Mouse (Mus musculus): ENCODE data around the gene Mrps18c. TPM values are rescaled to one million over a fixed set of nuclear protein-coding genes. Genes with fewer than 3 reads are reported as not detected.
A peak's percentile ranks its signal among the peaks of the same experiment; 100 is the strongest.

Mrps18c gene
- total RNA-seq, 1 experiment, result 72.8 TPM

- Histone ChIP-seq H3K9me3 (ENCODE audit: control insufficient read depth, insufficient read depth, low read depth, low read length) (no peaks in the 10 kb centered on the region), H3K27ac (ENCODE audit: insufficient read depth, low read depth, low read length, poor library complexity, severe bottlenecking) (no peak overlapping the region), H3K36me3 (ENCODE audit: control insufficient read depth, insufficient read depth, low read length, poor library complexity, severe bottlenecking) (peaks cover 3% of the 10 kb centered on the region; the same call in 1 of the 2 replicates), H3K4me3 (ENCODE audit: insufficient read depth in 1 of 2, low read depth in 1 of 2, low read length in 2 of 2, poor library complexity in 1 of 2, severe bottlenecking in 1 of 2) (peak overlapping the region; percentile 86 to 98), H3K9ac (ENCODE audit: insufficient read depth, low read depth, low read length, poor library complexity, severe bottlenecking) (peak overlapping the region; percentile 98), H3K4me1 (ENCODE audit: control insufficient read depth in 2 of 2, insufficient read depth in 2 of 2, low read length in 2 of 2, poor library complexity in 1 of 2) (peaks cover 0 to 5% of the 10 kb centered on the region in 2 experiments; a peak in 1 of 4 replicates)
- no peak for DNase-seq (ENCODE audit: low read depth, low spot score)
- in situ Hi-C loops (cut with MboI; ENCODE audit: low sequenced_read_pairs in 2 of 2, unreplicated experiment in 2 of 2), result loop anchor here (5.0 to 10.0 kb wide), 2 partner anchors 92 to 95 kb away; no protein-coding TSS in a partner anchor
- no peak for TF ChIP-seq ZNF384 (IDR thresholded peaks at IDR 0.05; ENCODE audit: low read depth, low read length)
Measured at GRCm38 (mm10) chr5:100819568-100820480, 21.4 kb downstream of the Mrps18c start.

GRCm38 (mm10) chr5:100820483-100821184 is 22.2 kb downstream of the Mrps18c start, which contains the start of gene Abraxas1:
Gene Abraxas1, minus strand, starts transcription at chr5:100820965.
- Histone ChIP-seq H3K9ac (ENCODE audit: insufficient read depth, low read depth, low read length, poor library complexity, severe bottlenecking) (peak within 1 kb of the TSS; percentile 98), H3K4me3 (ENCODE audit: insufficient read depth in 1 of 2, low read depth in 1 of 2, low read length in 2 of 2, poor library complexity in 1 of 2, severe bottlenecking in 1 of 2) (peak within 1 kb of the TSS; percentile 86 to 98), H3K27ac (ENCODE audit: insufficient read depth, low read depth, low read length, poor library complexity, severe bottlenecking) (no peak within 1 kb of the TSS; the same call in 1 of the 2 replicates), H3K9me3 (ENCODE audit: control insufficient read depth, insufficient read depth, low read depth, low read length) (no peaks in the 10 kb centered on the region), H3K4me1 (ENCODE audit: control insufficient read depth in 2 of 2, insufficient read depth in 2 of 2, low read length in 2 of 2, poor library complexity in 1 of 2) (peaks cover 0 to 5% of the 10 kb centered on the region in 2 experiments; a peak in 1 of 4 replicates), H3K36me3 (ENCODE audit: control insufficient read depth, insufficient read depth, low read length, poor library complexity, severe bottlenecking) (peaks cover 3% of the 10 kb centered on the region; the same call in 1 of the 2 replicates)
- DNase-seq (ENCODE audit: low read depth, low spot score), result peak; percentile 75
- in situ Hi-C loops (cut with MboI; ENCODE audit: low sequenced_read_pairs in 2 of 2, unreplicated experiment in 2 of 2), result loop anchor here (5.0 to 10.0 kb wide), 2 partner anchors 92 to 94 kb away; no protein-coding TSS in a partner anchor
- TF ChIP-seq CHD2 (IDR thresholded peaks at IDR 0.05; ENCODE audit: low read depth, low read length) (no peak), HCFC1 (IDR thresholded peaks at IDR 0.05; ENCODE audit: borderline replicate concordance, insufficient read depth, low read length) (0 out of 2 replicates have a peak, but pooled peaks have one; percentile 28), ZC3H11A (IDR thresholded peaks at IDR 0.05; ENCODE audit: borderline replicate concordance, low read depth, low read length) (no peak), ZNF384 (IDR thresholded peaks at IDR 0.05; ENCODE audit: low read depth, low read length) (no peak)

- no peak for TF ChIP-seq CHD2 (IDR thresholded peaks at IDR 0.05; ENCODE audit: low read depth, low read length)
- TF ChIP-seq ZNF384 (IDR thresholded peaks at IDR 0.05; ENCODE audit: low read depth, low read length), result no peak
- TF ChIP-seq ZC3H11A (IDR thresholded peaks at IDR 0.05; ENCODE audit: borderline replicate concordance, low read depth, low read length), result no peak
- no peak for TF ChIP-seq HCFC1 (IDR thresholded peaks at IDR 0.05; ENCODE audit: borderline replicate concordance, insufficient read depth, low read length)
- no peak for TF ChIP-seq MAFK (IDR thresholded peaks at IDR 0.05; ENCODE audit: insufficient read depth, low read depth, low read length)
- no peak for DNase-seq (ENCODE audit: low read depth, low spot score)
- in situ Hi-C loops (cut with MboI; ENCODE audit: low sequenced_read_pairs in 2 of 2, unreplicated experiment in 2 of 2), result loop anchor here (5.0 to 10.0 kb wide), 2 partner anchors 91 to 93 kb away; no protein-coding TSS in a partner anchor
Measured at GRCm38 (mm10) chr5:100821375-100821774, 22.9 kb downstream of the Mrps18c start.

GRCm38 (mm10) chr5:100822826-100823225 is 24.4 kb downstream of the Mrps18c start:
- H3K9ac ChIP-seq (ENCODE audit: insufficient read depth, low read depth, low read length, poor library complexity, severe bottlenecking), result no peak overlapping the region
- no peaks in the 10 kb centered on the region for H3K9me3 ChIP-seq (ENCODE audit: control insufficient read depth, insufficient read depth, low read depth, low read length)
- peaks cover 3% of the 10 kb centered on the region; the same call in 1 of the 2 replicates for H3K36me3 ChIP-seq (ENCODE audit: control insufficient read depth, insufficient read depth, low read length, poor library complexity, severe bottlenecking)
- no peak overlapping the region for H3K4me3 ChIP-seq (ENCODE audit: insufficient read depth in 1 of 2, low read depth in 1 of 2, low read length in 2 of 2, poor library complexity in 1 of 2, severe bottlenecking in 1 of 2)
- no peak for TF ChIP-seq MAFK (IDR thresholded peaks at IDR 0.05; ENCODE audit: insufficient read depth, low read depth, low read length)
- TF ChIP-seq ZNF384 (IDR thresholded peaks at IDR 0.05; ENCODE audit: low read depth, low read length), result no peak
- no peak for TF ChIP-seq CHD2 (IDR thresholded peaks at IDR 0.05; ENCODE audit: low read depth, low read length)
- no peak for TF ChIP-seq HCFC1 (IDR thresholded peaks at IDR 0.05; ENCODE audit: borderline replicate concordance, insufficient read depth, low read length)
- TF ChIP-seq ZC3H11A (IDR thresholded peaks at IDR 0.05; ENCODE audit: borderline replicate concordance, low read depth, low read length), result no peak
- H3K27ac ChIP-seq (ENCODE audit: insufficient read depth, low read depth, low read length, poor library complexity, severe bottlenecking), result no peak overlapping the region
- in situ Hi-C loops (cut with MboI; ENCODE audit: low sequenced_read_pairs in 2 of 2, unreplicated experiment in 2 of 2), result loop anchor here (5.0 to 10.0 kb wide), 2 partner anchors 89 to 92 kb away; no protein-coding TSS in a partner anchor
- peaks cover 0 to 5% of the 10 kb centered on the region in 2 experiments; a peak in 1 of 4 replicates for H3K4me1 ChIP-seq (ENCODE audit: control insufficient read depth in 2 of 2, insufficient read depth in 2 of 2, low read length in 2 of 2, poor library complexity in 1 of 2)
- DNase-seq (ENCODE audit: low read depth, low spot score), result no peak

More at GRCm38 (mm10) chr5:100821375-100821774, 22.9 kb downstream of the Mrps18c start:
- H3K9ac ChIP-seq (ENCODE audit: insufficient read depth, low read depth, low read length, poor library complexity, severe bottlenecking), result no peak overlapping the region
- peaks cover 3% of the 10 kb centered on the region; the same call in 1 of the 2 replicates for H3K36me3 ChIP-seq (ENCODE audit: control insufficient read depth, insufficient read depth, low read length, poor library complexity, severe bottlenecking)
- H3K4me3 ChIP-seq (ENCODE audit: insufficient read depth in 1 of 2, low read depth in 1 of 2, low read length in 2 of 2, poor library complexity in 1 of 2, severe bottlenecking in 1 of 2), result peak overlapping the region in 1 of 2 experiments; percentile 98; a peak in 2 of 4 replicates
- H3K9me3 ChIP-seq (ENCODE audit: control insufficient read depth, insufficient read depth, low read depth, low read length), result no peaks in the 10 kb centered on the region
- H3K27ac ChIP-seq (ENCODE audit: insufficient read depth, low read depth, low read length, poor library complexity, severe bottlenecking), result no peak overlapping the region
- peaks cover 0 to 5% of the 10 kb centered on the region in 2 experiments; a peak in 1 of 4 replicates for H3K4me1 ChIP-seq (ENCODE audit: control insufficient read depth in 2 of 2, insufficient read depth in 2 of 2, low read length in 2 of 2, poor library complexity in 1 of 2)
